Mouse (Mus musculus) liver, embryonic 14.5 days (tissue): ENCODE results near the gene Smarcd2. TPM values are rescaled to one million over a fixed set of nuclear protein-coding genes. Genes with fewer than 3 reads are reported as not detected.

Experiments
- ATAC-seq: fragments of 200-750 bp; cut with Nextera tagmentation; 2 replicates; pipeline ENCODE4 v1.8.0; 2017; ENCODE audit warnings: moderate number of reproducible peaks, mild to moderate bottlenecking, moderate library complexity; ENCODE audit not compliant: insufficient read depth
- DNase-seq, 3 experiments: peaks; one replicate each; pipeline ENCODE4 v3.0.0-alpha.2; 2012 to 2013; ENCODE audit warnings: low read depth in 3 of 3, low spot score in 3 of 3
- H3K27ac ChIP-seq: fragments of 300-500 bp; sonication (generic); 2 replicates; pipeline ENCODE4 v1.5.1; 2014; ENCODE audit warnings: moderate library complexity, mild to moderate bottlenecking, control low read depth, inconsistent platforms
- H3K27me3 ChIP-seq: fragments of 300-500 bp; sonication (generic); 2 replicates; pipeline ENCODE4 v1.6.1; 2014; ENCODE audit warnings: mild to moderate bottlenecking, low read length, moderate library complexity; ENCODE audit not compliant: control insufficient read depth, insufficient read depth
- H3K36me3 ChIP-seq: fragments of 300-500 bp; sonication (generic); replicated peaks from 2 replicates; pipeline ENCODE4 v1.6.1; 2014; ENCODE audit warnings: low read depth; ENCODE audit not compliant: control insufficient read depth, insufficient read depth
- H3K4me1 ChIP-seq, 2 experiments: fragments of 200-500 bp in 1 of 2; fragments of 300-500 bp in 1 of 2; sonication (generic) in 1 of 2; replicated peaks; 2 replicates each; pipeline ENCODE4 v1.6.1; 2012 to 2014; ENCODE audit warnings: antibody characterized with exemption in 1 of 2, inconsistent platforms in 1 of 2, low read length in 1 of 2; ENCODE audit not compliant: control insufficient read depth in 2 of 2, insufficient read depth in 2 of 2
- H3K4me2 ChIP-seq: fragments of 300-500 bp; sonication (generic); 2 replicates; pipeline ENCODE4 v1.6.1; 2014; ENCODE audit warnings: low read depth, mild to moderate bottlenecking, control low read depth, moderate library complexity
- H3K4me3 ChIP-seq, 2 experiments: fragments of 200-500 bp in 1 of 2; fragments of 300-500 bp in 1 of 2; sonication (generic) in 1 of 2; 2 replicates each; pipeline ENCODE4 v1.5.1; 2012 to 2014; ENCODE audit warnings: low read depth in 2 of 2, low read length in 2 of 2, mild to moderate bottlenecking in 2 of 2, control low read depth in 1 of 2, inconsistent platforms in 1 of 2, moderate library complexity in 1 of 2; ENCODE audit not compliant: insufficient read depth in 1 of 2
- H3K9ac ChIP-seq: fragments of 300-500 bp; sonication (generic); replicated peaks from 2 replicates; pipeline ENCODE4 v1.6.1; 2014; ENCODE audit warnings: mild to moderate bottlenecking, control low read depth, moderate library complexity
- H3K9me3 ChIP-seq: fragments of 300-500 bp; sonication (generic); 2 replicates; pipeline ENCODE4 v1.6.1; 2016; ENCODE audit warnings: low read length, mixed read lengths; ENCODE audit not compliant: control insufficient read depth
- CTCF ChIP-seq: IDR thresholded peaks from 2 replicates; pipeline ENCODE4 v1.5.1; 2016; ENCODE audit warnings: antibody characterized with exemption, low read depth, control low read depth
- EP300 ChIP-seq: IDR thresholded peaks from 2 replicates; pipeline ENCODE4 v1.6.1; 2016; ENCODE audit warnings: antibody characterized with exemption, low read depth
- WGBS: fragments of 180-500 bp; shearing (Covaris S2); extraction: QIAGEN DNeasy Blood & Tissue Kit; methylation state at CpG from one replicate; pipeline ENCODE4 v1.1.7; 2014; ENCODE audit not compliant: insufficient replicate concordance; 5-methylcytosine and 5-hydroxymethylcytosine counted together
- polyA plus RNA-seq, 2 experiments: library from polyadenylated mRNA; depleted of rRNA in 1 of 2; stranded (reverse) in 1 of 2; unstranded in 1 of 2; fragments of >200 nt; fragmentation: Nextera tagmentation in 1 of 2; extraction: Ambion mirVana in 1 of 2; gene quantifications; 2 replicates each; pipeline versions ENCODE4 v1.2.1 to v1.2.3; 2012 to 2014

Gene Smarcd2
- polyA plus RNA-seq (2012; rRNA removed), result 38.8 and 39.1 TPM in 2 replicates
- polyA plus RNA-seq (2014; fragmentation: Nextera tagmentation; extraction: Ambion mirVana), result 23.9 and 29.0 TPM in 2 replicates

DNA sequence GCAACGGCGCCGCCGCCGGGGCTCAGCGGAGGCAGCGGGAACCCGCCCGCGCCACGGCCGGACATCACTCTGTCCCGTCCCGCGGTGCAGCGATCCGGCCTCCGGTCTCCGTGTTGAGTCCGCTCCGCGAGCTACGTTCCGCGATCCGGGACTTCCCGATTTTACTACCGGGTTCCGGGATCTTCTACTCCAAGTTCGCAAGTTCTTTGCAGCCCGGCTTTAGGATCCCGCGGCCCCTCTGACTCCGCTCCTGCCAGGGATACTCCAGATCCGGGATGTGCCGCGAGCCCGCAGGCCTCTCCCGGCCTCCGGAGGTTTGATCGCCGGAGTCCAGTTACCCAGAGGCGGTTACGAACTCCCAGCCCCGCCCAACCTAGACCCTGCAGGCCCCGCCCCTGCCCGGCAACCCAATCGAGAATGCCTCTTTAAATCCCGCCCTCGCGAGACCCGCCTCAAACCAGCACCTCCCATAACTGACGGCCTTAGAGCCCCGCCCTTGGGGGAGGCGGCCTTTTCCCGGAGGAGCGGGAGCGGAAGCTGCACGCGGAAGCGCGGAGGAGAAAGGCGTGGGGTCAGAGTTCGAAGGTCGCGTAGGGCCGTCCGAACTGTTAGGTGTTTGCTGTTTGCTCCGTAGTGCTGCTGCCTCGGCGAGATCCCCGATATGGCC is at the start of gene Smarcd2:
TSS of gene Smarcd2 (minus strand) at position 329 of the 667 bp plus-strand sequence.
- H3K4me3 ChIP-seq, result peak within 1 kb of the TSS; percentile 76 to 85
- H3K27ac ChIP-seq, result peak within 1 kb of the TSS; percentile 63
- no peaks in the 10 kb centered on the region for H3K9me3 ChIP-seq
- TF ChIP-seq EP300, result peak; percentile 47
- no peak for TF ChIP-seq CTCF
- H3K27me3 ChIP-seq, result no peaks in the 10 kb centered on the region
- peak within 1 kb of the TSS; percentile 95 for H3K9ac ChIP-seq
- ATAC-seq, result peak; percentile 93
- under 1% methylated on average over 72 of the region's 72 CpGs for WGBS
- H3K36me3 ChIP-seq, result no peaks in the 10 kb centered on the region; the same call in 1 of the 2 replicates
- peaks cover 17 to 37% of the 10 kb centered on the region in 2 experiments for H3K4me1 ChIP-seq
- H3K4me2 ChIP-seq, result peak within 1 kb of the TSS; percentile 92
- peak; percentile 98 for DNase-seq

DNA sequence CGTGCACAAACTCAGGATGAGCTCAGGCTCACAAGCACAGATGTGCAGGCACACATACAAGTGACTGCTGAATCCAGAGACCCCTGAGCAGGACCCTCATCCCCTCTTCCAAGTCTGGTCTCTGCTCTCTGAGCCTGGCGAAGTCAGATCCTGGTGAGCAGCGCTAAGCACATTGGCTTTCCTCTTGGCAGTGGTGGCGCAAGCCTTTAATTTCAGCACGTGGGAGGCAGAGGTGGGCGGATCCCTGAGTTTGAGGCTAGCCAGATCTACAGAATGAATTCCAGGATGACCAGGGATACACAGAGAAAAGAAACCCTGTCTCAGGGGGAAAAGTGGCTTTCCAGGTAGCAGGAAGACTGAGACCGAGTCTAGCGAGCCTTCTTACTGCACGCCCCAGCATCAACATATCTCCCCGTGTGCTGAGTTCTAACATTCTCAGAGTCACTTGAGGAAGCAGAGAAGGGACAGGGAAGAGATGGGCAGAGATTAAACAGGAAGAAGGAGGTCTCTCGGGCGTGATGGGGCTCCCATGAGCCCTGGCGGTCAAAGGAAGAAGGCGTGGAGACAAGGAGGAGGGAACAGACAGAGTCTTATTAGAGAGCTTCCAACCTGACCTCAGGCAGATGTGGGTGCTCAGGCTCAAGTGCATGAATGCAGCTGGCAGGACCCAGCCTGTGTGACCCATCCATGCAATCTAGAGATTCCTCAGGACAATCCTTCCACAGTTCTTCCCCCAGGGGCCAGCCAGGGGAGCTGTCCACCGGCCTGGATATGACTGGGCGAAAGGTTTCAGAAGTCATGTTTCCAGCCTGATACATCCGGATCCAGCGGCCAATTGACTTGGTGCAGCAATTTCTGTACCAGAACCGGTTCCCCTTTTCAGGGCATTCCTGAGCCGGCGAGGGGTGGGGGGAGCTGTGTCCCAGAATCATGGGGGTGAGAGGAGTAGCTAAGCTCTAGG is 45.9 kb upstream of the Smarcd2 start:
- ATAC-seq (no peak), DNase-seq (no peak)
- Histone ChIP-seq H3K27me3 (no peaks in the 10 kb centered on the region), H3K4me2 (no peak overlapping the region), H3K4me1 (no peaks in the 10 kb centered on the region), H3K9me3 (no peaks in the 10 kb centered on the region), H3K4me3 (no peak overlapping the region), H3K36me3 (no peaks in the 10 kb centered on the region), H3K27ac (no peak overlapping the region), H3K9ac (no peak overlapping the region)
- no peak for TF ChIP-seq EP300
- no peak for TF ChIP-seq CTCF
- WGBS, result 46% methylated on average over 21 of the region's 21 CpGs

DNA sequence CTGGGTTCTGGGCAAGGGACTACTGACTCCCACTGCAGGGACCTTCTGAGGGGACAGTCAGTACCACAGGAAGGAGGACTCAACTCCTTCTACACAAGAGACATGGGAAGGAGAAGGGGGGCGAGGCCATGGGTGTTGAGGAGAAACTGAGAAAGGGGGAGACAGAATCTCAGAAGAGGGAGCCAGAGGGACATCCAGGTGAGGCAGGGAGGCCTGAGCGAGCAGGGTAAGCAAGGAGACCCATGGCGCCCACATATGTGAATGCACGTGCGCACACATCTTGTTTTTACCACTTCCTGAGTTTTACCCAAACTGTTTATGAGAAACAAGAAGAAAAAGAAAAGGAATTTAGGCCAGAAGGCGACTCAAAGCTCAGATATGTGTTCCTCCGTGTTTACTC is 45.0 kb upstream of the Smarcd2 start:
- no peak overlapping the region for H3K4me2 ChIP-seq
- H3K36me3 ChIP-seq, result no peaks in the 10 kb centered on the region
- DNase-seq (no peak), ATAC-seq (no peak)
- H3K9me3 ChIP-seq, result no peaks in the 10 kb centered on the region
- H3K9ac ChIP-seq, result no peak overlapping the region
- no peak overlapping the region for H3K4me3 ChIP-seq
- WGBS, result 67% methylated on average over 7 of the region's 7 CpGs
- TF ChIP-seq EP300 (no peak), CTCF (no peak)
- no peaks in the 10 kb centered on the region for H3K4me1 ChIP-seq
- H3K27me3 ChIP-seq, result no peaks in the 10 kb centered on the region
- H3K27ac ChIP-seq, result no peak overlapping the region

DNA sequence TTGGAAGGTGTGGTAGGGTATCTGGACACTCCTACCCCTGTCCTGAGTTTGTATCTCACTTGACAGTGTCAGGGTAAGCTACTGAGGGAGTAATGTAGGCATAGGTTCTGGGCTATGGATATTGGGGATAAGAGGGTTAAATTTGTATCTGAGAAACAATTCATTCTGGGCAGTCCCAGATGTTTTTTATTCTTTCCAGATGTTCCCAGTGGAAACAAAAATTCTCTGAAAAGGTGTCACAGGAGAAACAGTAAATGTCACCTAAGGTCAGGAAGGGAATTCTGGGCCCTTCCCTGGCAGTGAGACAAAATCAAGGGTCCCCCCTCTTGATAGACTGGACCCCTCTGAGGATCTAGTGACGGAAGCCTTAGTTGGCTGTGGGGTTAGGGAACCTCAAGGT is 43.6 kb upstream of the Smarcd2 start:
- H3K36me3 ChIP-seq, result no peaks in the 10 kb centered on the region
- no peak for ATAC-seq
- H3K4me1 ChIP-seq, result no peaks in the 10 kb centered on the region
- no peak for TF ChIP-seq CTCF
- no peak for TF ChIP-seq EP300
- H3K9ac ChIP-seq, result no peak overlapping the region
- H3K4me3 ChIP-seq, result no peak overlapping the region
- no peak overlapping the region for H3K27ac ChIP-seq
- no peak overlapping the region for H3K4me2 ChIP-seq
- H3K27me3 ChIP-seq, result no peaks in the 10 kb centered on the region
- 68% methylated on average over 1 of the region's 1 CpGs for WGBS
- DNase-seq, result no peak
- H3K9me3 ChIP-seq, result no peaks in the 10 kb centered on the region
